Mouse (Mus musculus) intestine, embryonic 16.5 days (tissue): ENCODE measurements around the gene Copz1. TPM values are rescaled to one million over a fixed set of nuclear protein-coding genes. Genes with fewer than 3 reads are reported as not detected.

Source experiments
- ATAC-seq: fragments of 200-750 bp; cut with Nextera tagmentation; 2 replicates; pipeline ENCODE4 v1.8.0; 2017; ENCODE audit warnings: moderate TSS enrichment, moderate library complexity
- H3K27ac ChIP-seq: fragments of 300-500 bp; sonication (generic); 2 replicates; pipeline ENCODE4 v1.5.1; 2014; ENCODE audit warnings: mild to moderate bottlenecking, low read length
- H3K27me3 ChIP-seq: fragments of 300-500 bp; sonication (generic); replicated peaks from 2 replicates; pipeline ENCODE4 v1.6.1; 2014; ENCODE audit warnings: low read length, control low read depth, mixed read lengths; ENCODE audit not compliant: control insufficient read depth, insufficient read depth
- H3K36me3 ChIP-seq: fragments of 300-500 bp; sonication (generic); 2 replicates; pipeline ENCODE4 v1.6.1; 2014; ENCODE audit warnings: low read length, control low read depth; ENCODE audit not compliant: control insufficient read depth, insufficient read depth
- H3K4me1 ChIP-seq: fragments of 300-500 bp; sonication (generic); 2 replicates; pipeline ENCODE4 v1.6.1; 2014; ENCODE audit warnings: low read length, control low read depth, mixed read lengths; ENCODE audit not compliant: control insufficient read depth, insufficient read depth
- H3K4me2 ChIP-seq: fragments of 300-500 bp; sonication (generic); 2 replicates; pipeline ENCODE4 v1.6.1; 2014; ENCODE audit warnings: low read depth, low read length, control low read depth
- H3K4me3 ChIP-seq: fragments of 300-500 bp; sonication (generic); 2 replicates; pipeline ENCODE4 v1.5.1; 2014; ENCODE audit warnings: mild to moderate bottlenecking, low read length
- H3K9ac ChIP-seq: fragments of 300-500 bp; sonication (generic); 2 replicates; pipeline ENCODE4 v1.6.1; 2014; ENCODE audit warnings: low read depth, low read length
- H3K9me3 ChIP-seq: fragments of 300-500 bp; sonication (generic); 2 replicates; pipeline ENCODE4 v1.6.1; 2016; ENCODE audit warnings: low read length, control low read depth; ENCODE audit not compliant: control insufficient read depth
- WGBS: fragments of 180-500 bp; shearing (Covaris S2); extraction: QIAGEN DNeasy Blood & Tissue Kit; methylation state at CpG from one replicate; pipeline ENCODE4 v1.1.7; 2014; 5-methylcytosine and 5-hydroxymethylcytosine counted together
- polyA plus RNA-seq: library from polyadenylated mRNA; unstranded; fragments of >200 nt; fragmentation: Nextera tagmentation; extraction: Ambion mirVana; gene quantifications from 2 replicates; pipeline ENCODE4 v1.2.1, GENCODE M21; 2015

Copz1 gene
- polyA plus RNA-seq, 1 experiment from 2014 or later, result 297 TPM

DNA sequence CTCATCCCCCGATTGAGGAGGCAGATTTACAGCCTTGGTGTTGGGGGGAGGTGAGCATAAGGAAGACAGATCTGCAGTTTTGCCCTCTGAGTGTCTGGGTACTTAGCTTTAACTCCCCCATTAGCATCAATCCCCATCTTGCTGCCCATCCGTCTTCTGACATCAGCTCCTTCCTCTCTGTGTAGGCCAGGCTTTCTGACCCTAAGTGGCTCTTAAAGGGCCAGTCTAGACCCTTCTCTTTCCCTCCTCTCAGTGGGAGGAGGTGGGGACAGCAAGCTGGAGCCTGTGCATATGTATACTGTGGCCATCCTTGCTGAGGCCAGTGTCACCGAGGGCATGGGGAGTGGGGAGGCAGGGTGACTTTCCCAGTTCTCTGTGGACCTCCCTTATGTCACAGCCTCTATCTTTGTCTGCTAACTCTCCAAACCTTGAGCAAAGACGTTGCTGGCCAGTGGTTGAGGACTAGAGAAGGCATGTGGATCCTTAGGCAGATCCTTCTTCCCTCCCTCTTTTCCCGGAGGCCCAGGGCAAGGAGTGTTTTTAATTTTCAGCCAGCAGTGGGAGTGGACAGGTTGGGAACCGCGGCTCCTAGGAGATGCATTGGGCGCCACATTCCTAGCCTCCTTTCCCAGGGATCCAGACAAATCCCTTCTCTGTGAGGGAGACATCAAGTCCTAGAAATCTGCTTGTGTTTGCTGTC, 31.6 kb downstream of the Copz1 start:
- Histone ChIP-seq H3K9ac (peak overlapping the region; percentile 81), H3K4me1 (peaks cover 78% of the 10 kb centered on the region), H3K4me3 (peak overlapping the region; percentile 56), H3K27ac (peak overlapping the region; percentile 90), H3K9me3 (no peaks in the 10 kb centered on the region), H3K27me3 (no peaks in the 10 kb centered on the region), H3K36me3 (no peaks in the 10 kb centered on the region), H3K4me2 (peak overlapping the region; percentile 90)
- no peak for ATAC-seq
- 14% methylated on average over 8 of the region's 8 CpGs for WGBS

DNA sequence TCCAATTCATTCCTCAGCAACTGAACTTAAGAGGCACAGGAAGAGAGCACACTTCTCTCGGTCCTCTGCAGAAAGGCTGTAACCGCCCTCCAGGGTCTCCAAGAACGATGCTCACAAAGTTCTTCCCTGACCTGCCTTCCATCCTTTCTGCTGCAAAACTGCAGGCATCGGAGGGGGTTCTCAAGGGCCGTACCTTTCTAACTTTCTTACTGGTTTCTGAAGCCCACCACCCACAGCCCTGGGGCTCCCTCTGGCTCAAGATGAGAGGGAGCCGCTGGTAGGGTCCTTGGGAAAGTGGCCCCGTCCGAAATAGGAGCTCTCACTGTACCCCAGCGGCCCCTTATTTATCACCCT, 32.1 kb downstream of the Copz1 start:
- Histone ChIP-seq H3K9me3 (no peaks in the 10 kb centered on the region), H3K9ac (peak overlapping the region; percentile 81), H3K27ac (peak overlapping the region; percentile 90), H3K4me2 (peak overlapping the region; percentile 90), H3K4me1 (peaks cover 75% of the 10 kb centered on the region), H3K27me3 (no peaks in the 10 kb centered on the region), H3K4me3 (peak overlapping the region; percentile 56), H3K36me3 (no peaks in the 10 kb centered on the region)
- no peak for ATAC-seq
- 2% methylated on average over 9 of the region's 9 CpGs for WGBS

DNA sequence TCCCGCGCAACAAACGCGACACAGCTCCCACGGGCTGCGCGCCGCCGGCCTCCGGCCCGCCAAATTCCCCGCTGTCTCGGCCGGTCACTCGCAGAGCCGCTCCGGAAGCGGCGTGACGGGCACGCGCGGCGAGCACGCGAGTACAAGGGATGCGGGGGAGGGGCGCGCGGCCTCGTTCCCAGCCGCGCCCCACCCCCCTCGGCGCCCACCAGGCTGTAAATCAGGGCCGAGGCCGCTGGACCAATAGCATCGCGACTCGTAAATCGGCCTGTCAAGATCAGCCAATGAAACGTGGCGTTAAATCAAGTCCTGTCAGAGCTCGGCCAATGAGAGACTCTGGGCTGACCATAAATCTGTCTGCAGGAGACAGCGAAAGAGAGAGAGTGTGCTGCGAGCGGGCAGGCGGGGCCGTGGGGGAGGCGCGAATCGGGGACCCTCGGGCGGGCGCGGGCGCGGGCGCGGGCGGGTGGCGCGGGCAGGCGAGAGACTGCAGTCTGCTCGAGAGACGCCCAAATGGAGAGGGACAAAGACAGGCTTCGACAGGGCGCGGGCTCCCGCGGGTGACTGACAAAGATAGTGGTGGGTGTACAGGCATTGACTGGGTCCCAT, 32.7 kb downstream of the Copz1 start:
- H3K9ac ChIP-seq, result peak overlapping the region; percentile 81
- H3K9me3 ChIP-seq, result no peaks in the 10 kb centered on the region
- no peaks in the 10 kb centered on the region for H3K27me3 ChIP-seq
- WGBS, result under 1% methylated on average over 71 of the region's 71 CpGs
- peak; percentile 93 for ATAC-seq
- no peaks in the 10 kb centered on the region for H3K36me3 ChIP-seq
- peak overlapping the region; percentile 90 for H3K4me2 ChIP-seq
- H3K4me1 ChIP-seq, result peaks cover 69% of the 10 kb centered on the region
- H3K4me3 ChIP-seq, result peak overlapping the region; percentile 56
- peak overlapping the region; percentile 99 for H3K27ac ChIP-seq

DNA sequence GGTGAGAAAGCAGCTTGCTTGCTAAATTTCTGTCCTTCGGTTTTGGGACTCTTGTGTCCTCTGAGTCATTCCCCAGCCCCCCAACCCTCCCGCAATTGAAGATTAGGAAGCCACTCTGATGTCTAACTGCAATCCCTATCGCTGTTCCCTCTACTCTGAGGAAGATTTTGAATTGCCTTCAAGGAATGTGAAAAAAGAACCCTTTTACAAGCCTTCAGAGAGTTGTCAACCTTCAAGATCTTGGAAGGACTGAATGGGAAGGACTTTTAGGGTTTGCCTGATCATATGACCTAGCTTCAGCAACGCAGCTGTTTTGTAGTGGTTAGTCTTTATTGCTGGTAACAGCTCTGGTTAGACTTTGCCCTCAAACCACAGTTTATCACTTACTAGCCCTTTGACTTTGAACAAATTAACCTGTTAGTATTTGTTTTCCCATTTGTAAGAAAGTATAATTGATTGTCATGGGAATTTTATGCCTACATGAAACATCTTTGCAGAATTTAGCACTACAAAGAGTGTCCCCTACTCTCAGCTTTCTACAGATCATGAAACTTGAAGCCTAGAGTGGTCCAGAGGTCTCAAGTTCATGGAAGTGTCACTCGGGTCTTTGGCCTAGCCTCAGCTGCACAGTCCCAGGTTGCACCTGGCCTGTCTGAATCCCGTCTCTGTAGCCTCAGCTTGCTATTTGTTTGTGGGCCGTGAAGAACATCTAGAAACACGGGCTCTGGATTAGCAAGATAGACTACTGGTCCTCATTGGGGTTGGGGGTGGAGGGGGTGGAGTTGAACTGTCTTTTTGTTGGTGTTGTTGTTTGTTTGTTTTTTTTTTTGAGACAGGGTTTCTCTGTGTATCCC, 33.5 kb downstream of the Copz1 start:
- peak overlapping the region; percentile 84 for H3K4me2 ChIP-seq
- peak overlapping the region; percentile 79 for H3K9ac ChIP-seq
- H3K27me3 ChIP-seq, result no peaks in the 10 kb centered on the region
- peak; percentile 34 for ATAC-seq
- H3K36me3 ChIP-seq, result no peaks in the 10 kb centered on the region
- H3K4me3 ChIP-seq, result peak overlapping the region; percentile 56
- H3K9me3 ChIP-seq, result no peaks in the 10 kb centered on the region
- 25% methylated on average over 8 of the region's 8 CpGs for WGBS
- peaks cover 61% of the 10 kb centered on the region for H3K4me1 ChIP-seq
- H3K27ac ChIP-seq, result peak overlapping the region; percentile 99

DNA sequence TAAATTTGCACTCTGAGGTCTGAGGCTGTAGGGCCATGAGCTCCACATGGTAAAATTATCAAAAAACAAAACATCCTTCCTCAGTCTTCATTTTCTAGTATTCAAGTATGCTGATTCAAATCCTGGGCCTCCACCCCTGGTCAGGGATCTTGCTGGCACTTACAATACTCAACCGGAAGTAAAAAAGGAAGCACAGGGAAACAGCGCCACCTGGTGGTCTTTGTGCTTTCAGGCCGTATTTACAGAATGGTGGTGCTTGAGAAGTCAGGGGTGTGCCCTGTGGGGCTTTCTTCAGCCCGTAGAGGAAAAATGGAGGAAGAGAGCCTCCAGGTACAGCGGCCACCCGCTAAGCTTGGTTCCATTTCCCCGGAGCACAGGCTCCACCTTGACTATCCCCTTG, 34.6 kb downstream of the Copz1 start:
- ATAC-seq, result no peak; the same call in 1 of the 2 replicates
- no peak overlapping the region; the same call in 1 of the 2 replicates for H3K4me2 ChIP-seq
- no peaks in the 10 kb centered on the region for H3K27me3 ChIP-seq
- H3K4me3 ChIP-seq, result no peak overlapping the region
- H3K36me3 ChIP-seq, result no peaks in the 10 kb centered on the region
- peak overlapping the region; percentile 99 for H3K27ac ChIP-seq
- H3K9ac ChIP-seq, result peak overlapping the region; percentile 52
- no peaks in the 10 kb centered on the region for H3K9me3 ChIP-seq
- 4% methylated on average over 7 of the region's 7 CpGs for WGBS
- H3K4me1 ChIP-seq, result peaks cover 54% of the 10 kb centered on the region

DNA sequence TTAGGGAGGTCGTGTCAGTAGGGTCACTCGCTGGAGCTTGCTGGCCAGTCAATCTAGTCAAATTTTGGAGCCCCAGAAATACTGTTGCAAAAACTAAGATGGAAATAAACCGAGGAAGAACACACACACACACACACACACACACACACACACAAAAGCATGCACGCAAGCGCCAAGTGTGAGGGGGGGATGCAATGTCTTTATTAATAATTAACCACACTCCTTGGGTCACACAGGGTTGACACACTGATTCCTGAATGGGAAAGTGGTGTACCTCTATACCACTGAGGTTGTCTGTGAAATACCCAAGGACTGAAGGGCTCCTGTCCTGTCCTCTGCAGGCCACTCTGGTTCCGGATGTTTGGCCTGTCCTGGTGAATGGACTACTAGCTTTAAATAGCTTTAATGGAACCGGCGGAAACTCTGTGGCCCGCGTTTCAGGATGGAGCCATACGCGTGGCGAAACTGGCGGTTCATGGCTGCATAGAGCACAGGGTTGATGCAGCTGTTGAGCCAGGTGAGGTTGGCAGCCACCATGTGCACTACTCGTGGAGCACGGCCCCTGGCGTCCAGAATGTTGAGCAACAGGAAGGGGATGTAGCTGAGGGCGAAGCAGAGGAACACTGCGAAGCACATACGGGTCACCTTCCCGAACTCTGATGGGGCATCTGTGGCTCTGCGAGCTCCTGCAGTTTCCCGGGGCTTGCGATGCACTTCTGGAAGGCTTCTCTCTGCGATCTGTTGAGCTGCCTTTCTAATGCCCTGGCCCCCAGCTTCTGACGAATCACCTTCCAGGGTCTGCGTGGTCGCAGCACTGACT, 35.8 kb downstream of the Copz1 start:
- 36% methylated on average over 28 of the region's 28 CpGs for WGBS
- Histone ChIP-seq H3K9me3 (no peaks in the 10 kb centered on the region), H3K9ac (peak overlapping the region; percentile 44), H3K27ac (no peak overlapping the region), H3K27me3 (no peaks in the 10 kb centered on the region), H3K4me1 (peaks cover 43% of the 10 kb centered on the region), H3K4me2 (peak overlapping the region; percentile 42), H3K36me3 (no peaks in the 10 kb centered on the region), H3K4me3 (0 out of 2 replicates have a peak overlapping the region, but pooled peaks have one; percentile 6)
- no peak for ATAC-seq

DNA sequence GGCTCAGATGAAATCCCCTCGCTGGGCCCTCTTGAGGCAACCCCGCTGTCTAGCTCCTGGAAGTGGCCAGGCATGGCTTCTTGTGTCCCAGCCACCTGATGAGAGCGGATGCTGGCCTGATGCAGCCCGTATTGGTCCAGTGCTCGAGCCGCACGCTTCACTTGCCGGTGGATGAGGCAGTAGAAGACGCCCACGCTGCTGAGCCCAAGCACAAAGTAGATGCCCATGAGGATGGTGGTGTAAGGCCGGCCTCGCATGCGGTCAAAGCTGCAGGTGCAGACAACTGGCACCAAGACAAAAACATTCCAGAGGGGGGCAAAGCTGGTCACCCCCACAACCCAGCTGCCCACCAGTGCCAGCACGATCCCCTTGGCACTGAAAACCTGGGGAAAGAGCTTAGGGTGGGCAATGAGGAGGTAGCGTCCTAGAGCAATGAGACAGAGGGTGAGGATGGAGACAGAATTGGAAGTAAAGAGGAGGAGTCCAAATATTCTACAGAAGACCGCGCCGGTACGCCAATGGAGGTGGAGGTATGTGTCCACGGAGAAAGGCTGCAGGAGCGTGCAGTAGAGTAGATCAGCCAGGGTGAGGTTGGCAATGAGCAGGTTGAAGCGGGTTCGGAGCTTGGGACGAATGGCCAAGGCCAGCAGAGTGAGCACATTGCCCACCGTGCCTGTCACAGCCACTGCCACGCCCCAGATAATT, 36.5 kb downstream of the Copz1 start:
- no peak for ATAC-seq
- peak overlapping the region; percentile 44 for H3K9ac ChIP-seq
- WGBS, result 68% methylated on average over 26 of the region's 26 CpGs
- H3K4me1 ChIP-seq, result peaks cover 38% of the 10 kb centered on the region
- H3K4me3 ChIP-seq, result 0 out of 2 replicates have a peak overlapping the region, but pooled peaks have one; percentile 6
- no peaks in the 10 kb centered on the region for H3K36me3 ChIP-seq
- peak overlapping the region; percentile 42 for H3K4me2 ChIP-seq
- no peaks in the 10 kb centered on the region for H3K27me3 ChIP-seq
- no peaks in the 10 kb centered on the region for H3K9me3 ChIP-seq
- H3K27ac ChIP-seq, result no peak overlapping the region

DNA sequence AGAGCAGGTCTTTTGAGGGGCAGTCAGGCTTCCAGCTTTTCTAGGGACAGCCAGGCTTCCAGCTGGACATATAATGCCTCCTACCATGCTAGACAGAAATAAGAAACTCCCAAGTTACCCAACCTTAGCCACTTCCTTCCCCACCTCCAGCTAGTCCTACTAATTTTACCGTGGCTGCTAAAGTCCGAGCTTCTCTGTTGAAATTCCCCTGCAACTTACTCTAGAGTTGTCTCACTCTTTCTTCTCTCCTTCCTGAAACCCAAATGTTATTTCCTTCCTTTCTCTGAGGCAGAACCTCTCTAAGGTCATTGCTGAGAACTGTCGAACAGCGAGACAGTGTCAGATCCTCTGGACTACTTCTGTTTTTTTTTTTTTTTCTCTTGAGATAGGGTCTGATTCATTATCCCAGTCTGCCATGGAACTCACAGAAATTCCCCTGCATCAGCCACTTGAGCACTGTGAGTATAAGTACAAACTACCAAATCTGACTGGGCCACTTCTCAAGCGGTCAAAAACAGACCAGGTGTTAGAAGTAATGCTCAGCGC, 37.9 kb downstream of the Copz1 start, which contains the start of gene Gpr84:
Gene Gpr84 (minus strand): TSS at position 248 of the 546 bp plus-strand sequence.
- WGBS, result 66% methylated on average over 6 of the region's 6 CpGs
- Histone ChIP-seq H3K4me1 (peaks cover 40% of the 10 kb centered on the region), H3K9ac (no peak within 1 kb of the TSS)

More for the DNA sequence above, 37.9 kb downstream of the Copz1 start, which contains the start of gene Gpr84:
- Histone ChIP-seq H3K4me3 (no peak within 1 kb of the TSS), H3K27me3 (0 out of 2 replicates have a peak, but pooled peaks cover 3% of the 10 kb centered on the region), H3K36me3 (no peaks in the 10 kb centered on the region), H3K27ac (no peak within 1 kb of the TSS), H3K9me3 (no peaks in the 10 kb centered on the region), H3K4me2 (no peak within 1 kb of the TSS)
- ATAC-seq, result no peak
